Mouse (Mus musculus) hindbrain, embryonic 12.5 days (tissue): ENCODE results near the gene Atrnl1. TPM values are rescaled to one million over a fixed set of nuclear protein-coding genes. Genes with fewer than 3 reads are reported as not detected.
A peak's percentile ranks its signal among the peaks of the same experiment; 100 is the strongest.

Experiments
- ATAC-seq: fragments of 200-750 bp; cut with Nextera tagmentation; 2 replicates; pipeline ENCODE4 v1.8.0; 2017; ENCODE audit warnings: moderate TSS enrichment; ENCODE audit not compliant: low FRiP score
- H3K27ac ChIP-seq: fragments of 300-500 bp; sonication (generic); 2 replicates; pipeline ENCODE4 v1.5.1; 2016; ENCODE audit warnings: mild to moderate bottlenecking
- H3K27me3 ChIP-seq: fragments of 300-500 bp; sonication (generic); 2 replicates; pipeline ENCODE4 v1.6.1; 2016; ENCODE audit warnings: mild to moderate bottlenecking
- H3K36me3 ChIP-seq: fragments of 300-500 bp; sonication (generic); 2 replicates; pipeline ENCODE4 v1.6.1; 2016; ENCODE audit warnings: mild to moderate bottlenecking
- H3K4me1 ChIP-seq: fragments of 300-500 bp; sonication (generic); 2 replicates; pipeline ENCODE4 v1.6.1; 2016
- H3K4me2 ChIP-seq: fragments of 300-500 bp; sonication (generic); replicated peaks from 2 replicates; pipeline ENCODE4 v1.6.1; 2016; ENCODE audit warnings: mild to moderate bottlenecking
- H3K4me3 ChIP-seq: fragments of 300-500 bp; sonication (generic); 2 replicates; pipeline ENCODE4 v1.5.1; 2016; ENCODE audit warnings: mild to moderate bottlenecking
- H3K9ac ChIP-seq: fragments of 300-500 bp; sonication (generic); 2 replicates; pipeline ENCODE4 v1.6.1; 2016; ENCODE audit warnings: mild to moderate bottlenecking, moderate library complexity
- H3K9me3 ChIP-seq: fragments of 300-500 bp; sonication (generic); replicated peaks from 2 replicates; pipeline ENCODE4 v1.6.1; 2016; ENCODE audit warnings: mild to moderate bottlenecking
- WGBS: fragments of 180-500 bp; shearing (Covaris S2); methylation state at CpG from one replicate; pipeline ENCODE4 v1.1.7; 2016; 5-methylcytosine and 5-hydroxymethylcytosine counted together
- polyA plus RNA-seq: library from polyadenylated mRNA; unstranded; fragments of >200 nt; fragmentation: Nextera tagmentation; extraction: Ambion mirVana; gene quantifications from 2 replicates; pipeline ENCODE4 v1.2.1, GENCODE M21; 2016

Atrnl1 gene
- polyA plus RNA-seq, 1 experiment from 2014 or later, result 12.4 TPM

GRCm38 (mm10) chr19:58065514-58065913 lies 454.7 kb downstream of the Atrnl1 start:
- H3K27me3 ChIP-seq, result no peaks in the 10 kb centered on the region
- H3K4me2 ChIP-seq, result no peak overlapping the region
- H3K4me1 ChIP-seq, result peaks cover 37% of the 10 kb centered on the region
- H3K36me3 ChIP-seq, result no peaks in the 10 kb centered on the region
- H3K9me3 ChIP-seq, result no peaks in the 10 kb centered on the region
- ATAC-seq, result no peak
- no peak overlapping the region for H3K9ac ChIP-seq
- H3K27ac ChIP-seq, result no peak overlapping the region
- 92% methylated on average over 2 of the region's 2 CpGs for WGBS
- H3K4me3 ChIP-seq, result no peak overlapping the region

GRCm38 (mm10) chr19:58068114-58068513 lies 457.3 kb downstream of the Atrnl1 start:
- H3K4me2 ChIP-seq, result no peak overlapping the region
- H3K4me3 ChIP-seq, result no peak overlapping the region
- 72% methylated on average over 2 of the region's 2 CpGs for WGBS
- peaks cover 21% of the 10 kb centered on the region for H3K4me1 ChIP-seq
- no peaks in the 10 kb centered on the region for H3K27me3 ChIP-seq
- H3K9ac ChIP-seq, result no peak overlapping the region
- no peak overlapping the region for H3K27ac ChIP-seq
- no peaks in the 10 kb centered on the region for H3K9me3 ChIP-seq
- ATAC-seq, result no peak
- no peaks in the 10 kb centered on the region for H3K36me3 ChIP-seq

- Histone ChIP-seq H3K27ac (no peak overlapping the region), H3K36me3 (no peaks in the 10 kb centered on the region), H3K4me1 (peaks cover 13% of the 10 kb centered on the region), H3K4me3 (no peak overlapping the region), H3K9ac (no peak overlapping the region), H3K27me3 (no peaks in the 10 kb centered on the region), H3K9me3 (no peaks in the 10 kb centered on the region), H3K4me2 (no peak overlapping the region)
- no peak for ATAC-seq
- WGBS, result 85% methylated on average over 2 of the region's 2 CpGs
Measured at GRCm38 (mm10) chr19:58068958-58069357, 458.1 kb downstream of the Atrnl1 start.

- Histone ChIP-seq H3K4me2 (no peak overlapping the region), H3K4me1 (peaks cover 8% of the 10 kb centered on the region), H3K9ac (no peak overlapping the region), H3K27ac (no peak overlapping the region), H3K27me3 (no peaks in the 10 kb centered on the region), H3K9me3 (no peaks in the 10 kb centered on the region), H3K4me3 (no peak overlapping the region), H3K36me3 (no peaks in the 10 kb centered on the region)
- WGBS, result 79% methylated on average over 5 of the region's 5 CpGs
- no peak for ATAC-seq
Measured at GRCm38 (mm10) chr19:58072404-58072803, 461.6 kb downstream of the Atrnl1 start.

GRCm38 (mm10) chr19:58072846-58073245 lies 462.0 kb downstream of the Atrnl1 start:
- no peak overlapping the region for H3K27ac ChIP-seq
- no peaks in the 10 kb centered on the region for H3K27me3 ChIP-seq
- no peak overlapping the region for H3K4me3 ChIP-seq
- H3K9me3 ChIP-seq, result no peaks in the 10 kb centered on the region
- H3K9ac ChIP-seq, result no peak overlapping the region
- H3K4me1 ChIP-seq, result peaks cover 12% of the 10 kb centered on the region
- no peak for ATAC-seq
- H3K4me2 ChIP-seq, result no peak overlapping the region
- no peaks in the 10 kb centered on the region for H3K36me3 ChIP-seq
- 94% methylated on average over 9 of the region's 9 CpGs for WGBS

- 43% methylated on average over 6 of the region's 6 CpGs for whole genome bisulfite sequencing
- H3K9ac ChIP-seq, result no peak overlapping the region
- no peak overlapping the region for H3K27ac ChIP-seq
- H3K4me1 ChIP-seq, result peaks cover 9% of the 10 kb centered on the region
- H3K4me3 ChIP-seq, result no peak overlapping the region
- no peaks in the 10 kb centered on the region for H3K9me3 ChIP-seq
- H3K36me3 ChIP-seq, result no peaks in the 10 kb centered on the region
- no peak overlapping the region for H3K4me2 ChIP-seq
- ATAC-seq, result no peak
- H3K27me3 ChIP-seq, result no peaks in the 10 kb centered on the region
Measured at GRCm38 (mm10) chr19:58075252-58075651, 464.4 kb downstream of the Atrnl1 start.

GRCm38 (mm10) chr19:58076961-58077371 lies 466.1 kb downstream of the Atrnl1 start:
- peak overlapping the region; percentile 45; the same call in 1 of the 2 replicates for H3K27ac ChIP-seq
- ATAC-seq, result no peak
- H3K9ac ChIP-seq, result no peak overlapping the region
- H3K9me3 ChIP-seq, result no peaks in the 10 kb centered on the region
- no peak overlapping the region for H3K4me2 ChIP-seq
- no peaks in the 10 kb centered on the region for H3K36me3 ChIP-seq
- WGBS, result 67% methylated on average over 14 of the region's 14 CpGs
- H3K27me3 ChIP-seq, result no peaks in the 10 kb centered on the region
- H3K4me3 ChIP-seq, result no peak overlapping the region
- H3K4me1 ChIP-seq, result peaks cover 9% of the 10 kb centered on the region

- Histone ChIP-seq H3K36me3 (no peaks in the 10 kb centered on the region), H3K4me1 (peaks cover 9% of the 10 kb centered on the region), H3K9me3 (no peaks in the 10 kb centered on the region), H3K4me3 (no peak overlapping the region), H3K9ac (no peak overlapping the region), H3K27ac (no peak overlapping the region), H3K4me2 (no peak overlapping the region), H3K27me3 (no peaks in the 10 kb centered on the region)
- 80% methylated on average over 10 of the region's 10 CpGs for WGBS
- no peak for ATAC-seq
Measured at GRCm38 (mm10) chr19:58077529-58078070, 466.8 kb downstream of the Atrnl1 start.

GRCm38 (mm10) chr19:58080168-58080567 lies 469.3 kb downstream of the Atrnl1 start:
- 96% methylated on average over 6 of the region's 6 CpGs for WGBS
- Histone ChIP-seq H3K4me1 (peaks cover 9% of the 10 kb centered on the region), H3K27ac (no peak overlapping the region), H3K27me3 (no peaks in the 10 kb centered on the region), H3K4me2 (no peak overlapping the region), H3K4me3 (no peak overlapping the region), H3K9me3 (no peaks in the 10 kb centered on the region), H3K9ac (no peak overlapping the region), H3K36me3 (no peaks in the 10 kb centered on the region)
- ATAC-seq, result no peak

- H3K4me2 ChIP-seq, result no peak overlapping the region
- no peaks in the 10 kb centered on the region for H3K9me3 ChIP-seq
- no peak overlapping the region for H3K27ac ChIP-seq
- no peak for ATAC-seq
- no peaks in the 10 kb centered on the region for H3K27me3 ChIP-seq
- no peak overlapping the region for H3K9ac ChIP-seq
- H3K4me3 ChIP-seq, result no peak overlapping the region
- 96% methylated on average over 19 of the region's 19 CpGs for WGBS
- no peaks in the 10 kb centered on the region for H3K36me3 ChIP-seq
- H3K4me1 ChIP-seq, result peaks cover under 1% of the 10 kb centered on the region; the same call in 1 of the 2 replicates
Measured at GRCm38 (mm10) chr19:58082751-58083150, 471.9 kb downstream of the Atrnl1 start.

- Histone ChIP-seq H3K36me3 (no peaks in the 10 kb centered on the region), H3K4me1 (no peaks in the 10 kb centered on the region), H3K4me2 (no peak overlapping the region), H3K9me3 (no peaks in the 10 kb centered on the region), H3K27ac (no peak overlapping the region), H3K9ac (no peak overlapping the region), H3K4me3 (no peak overlapping the region), H3K27me3 (no peaks in the 10 kb centered on the region)
- ATAC-seq, result no peak
- WGBS, result 79% methylated on average over 14 of the region's 14 CpGs
Measured at GRCm38 (mm10) chr19:58084826-58085225, 474.0 kb downstream of the Atrnl1 start.

- no peaks in the 10 kb centered on the region for H3K4me1 ChIP-seq
- no peaks in the 10 kb centered on the region for H3K36me3 ChIP-seq
- no peak overlapping the region for H3K4me3 ChIP-seq
- H3K27me3 ChIP-seq, result no peaks in the 10 kb centered on the region
- H3K27ac ChIP-seq, result no peak overlapping the region
- no peak overlapping the region for H3K4me2 ChIP-seq
- WGBS, result 91% methylated on average over 8 of the region's 8 CpGs
- H3K9ac ChIP-seq, result no peak overlapping the region
- no peak for ATAC-seq
- no peaks in the 10 kb centered on the region for H3K9me3 ChIP-seq
Measured at GRCm38 (mm10) chr19:58086734-58087133, 475.9 kb downstream of the Atrnl1 start.

- H3K4me3 ChIP-seq, result no peak overlapping the region
- H3K4me1 ChIP-seq, result no peaks in the 10 kb centered on the region
- H3K9ac ChIP-seq, result no peak overlapping the region
- H3K27me3 ChIP-seq, result no peaks in the 10 kb centered on the region
- H3K9me3 ChIP-seq, result no peaks in the 10 kb centered on the region
- no peak for ATAC-seq
- H3K27ac ChIP-seq, result no peak overlapping the region
- WGBS, result 84% methylated on average over 1 of the region's 1 CpGs
- H3K36me3 ChIP-seq, result no peaks in the 10 kb centered on the region
- H3K4me2 ChIP-seq, result no peak overlapping the region
Measured at GRCm38 (mm10) chr19:58087901-58088300, 477.1 kb downstream of the Atrnl1 start.
